Mouse (Mus musculus) lung, postnatal 25 days (tissue): ENCODE results near the gene Nos1ap.

Experiments
- DNase-seq: peaks from one replicate; pipeline ENCODE4 v3.0.0; 2022; ENCODE audit warnings: low spot score

The Nos1ap gene

DNA sequence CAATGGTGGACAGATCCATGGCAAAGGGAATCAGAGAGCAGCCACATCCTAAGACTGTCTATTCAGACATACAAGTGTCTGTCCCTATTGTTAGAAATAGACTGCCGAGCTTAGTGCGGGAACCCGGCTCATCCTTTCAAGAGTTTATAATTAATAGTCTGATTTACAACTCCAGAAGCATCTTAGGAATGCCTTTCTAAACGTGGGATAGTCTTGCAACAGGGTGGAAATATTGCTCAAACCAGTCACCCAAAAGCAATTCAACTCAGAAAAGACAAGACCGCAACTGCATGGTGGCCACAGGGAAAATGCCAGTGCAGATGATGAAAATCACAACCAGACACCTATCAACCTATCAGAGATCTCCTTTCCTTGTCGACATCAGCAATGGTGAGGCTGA is 173.5 kb downstream of the Nos1ap start:
- DNase-seq = no peak

DNA sequence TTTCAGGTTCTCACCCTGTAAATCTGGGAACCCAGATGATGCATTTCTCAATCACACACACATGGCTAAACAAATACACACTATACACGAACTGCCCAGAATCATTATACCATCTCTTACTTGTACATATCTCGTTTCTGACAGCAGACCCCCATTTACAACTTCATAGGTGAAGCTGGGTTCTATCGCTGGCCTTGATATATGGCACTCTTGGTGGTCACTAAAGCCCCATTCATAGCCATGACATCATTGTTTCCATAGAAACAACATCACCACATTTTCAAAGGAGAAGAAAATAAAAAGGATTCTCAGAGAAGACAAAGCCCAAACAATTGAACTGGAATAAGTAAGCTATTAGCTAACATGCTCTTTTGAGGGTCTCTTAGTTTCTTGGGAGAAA is 174.3 kb downstream of the Nos1ap start:
- DNase-seq = no peak

DNA sequence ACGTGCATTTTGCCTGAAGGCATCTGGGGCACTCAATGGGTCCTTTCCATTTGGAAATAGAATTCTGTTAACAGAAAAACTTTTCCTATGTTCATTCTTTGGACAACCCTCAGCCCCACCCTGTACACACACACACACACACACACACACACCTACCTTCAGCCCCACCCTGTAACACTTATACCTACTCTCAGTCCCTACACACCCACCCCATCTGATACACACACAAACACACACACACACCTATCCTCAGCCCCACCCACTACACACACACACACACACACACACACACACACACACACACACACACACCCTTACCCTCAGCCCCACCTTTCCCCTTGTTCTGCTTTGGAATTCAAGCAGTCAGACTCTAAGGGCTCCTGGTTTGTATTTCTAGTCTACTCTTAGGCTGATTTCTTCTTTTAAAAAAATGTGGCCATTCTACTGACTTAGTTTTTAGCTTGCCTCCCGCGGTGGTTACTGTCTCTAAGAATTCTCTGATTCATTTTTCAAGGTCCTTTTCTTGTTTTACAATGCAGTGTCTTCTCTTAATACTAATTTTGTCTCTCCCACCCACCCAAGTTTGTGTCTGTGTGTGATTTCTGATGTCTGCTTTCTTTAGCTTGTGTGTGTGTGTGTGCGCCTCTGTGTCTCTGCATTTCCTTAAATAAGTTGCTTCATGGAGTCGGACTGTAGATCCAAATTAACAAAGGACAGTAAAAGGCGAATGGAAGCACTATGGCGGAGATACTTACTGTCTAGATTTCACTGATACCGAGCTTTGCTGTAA is 179.1 kb downstream of the Nos1ap start:
- DNase-seq = no peak

DNA sequence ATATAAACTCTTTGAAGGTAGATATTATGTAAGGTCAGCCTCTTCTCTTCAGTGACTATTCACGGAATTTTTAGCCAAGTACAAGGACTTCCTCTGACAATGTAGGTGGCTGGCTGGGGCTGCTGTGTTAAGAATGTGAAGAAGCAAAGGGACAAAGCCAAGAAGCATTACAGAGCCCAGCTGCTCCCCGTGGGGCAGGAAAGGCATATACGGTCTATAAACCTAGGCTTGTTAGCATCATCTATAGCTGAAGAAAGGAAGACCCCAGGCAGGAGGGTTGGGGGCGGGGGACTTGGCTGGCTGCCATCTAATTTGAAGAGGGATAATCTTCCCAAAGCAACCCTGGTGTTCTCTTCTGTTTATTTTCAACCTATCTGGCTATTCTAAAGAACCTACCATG is 180.6 kb downstream of the Nos1ap start:
- DNase-seq = no peak

DNA sequence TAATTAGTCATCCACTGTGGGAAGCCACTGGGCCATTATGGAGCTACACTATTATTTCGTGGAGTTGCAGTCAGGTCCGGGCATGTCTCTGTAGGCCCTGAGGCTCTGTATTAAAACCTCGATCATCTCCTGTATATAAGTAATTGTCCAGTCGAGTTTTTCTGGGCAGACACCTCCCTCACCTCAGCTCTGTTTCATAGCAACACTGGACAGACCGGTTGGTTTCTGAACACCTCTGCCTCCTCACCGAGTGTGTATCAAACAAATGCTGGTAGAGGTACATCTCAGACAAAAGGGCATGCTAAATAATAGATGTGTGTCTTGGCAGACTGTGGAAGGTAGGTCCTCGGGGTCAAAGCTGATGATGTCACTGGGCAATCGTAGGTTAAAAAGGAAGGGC is 182.7 kb downstream of the Nos1ap start:
- no peak for DNase-seq

DNA sequence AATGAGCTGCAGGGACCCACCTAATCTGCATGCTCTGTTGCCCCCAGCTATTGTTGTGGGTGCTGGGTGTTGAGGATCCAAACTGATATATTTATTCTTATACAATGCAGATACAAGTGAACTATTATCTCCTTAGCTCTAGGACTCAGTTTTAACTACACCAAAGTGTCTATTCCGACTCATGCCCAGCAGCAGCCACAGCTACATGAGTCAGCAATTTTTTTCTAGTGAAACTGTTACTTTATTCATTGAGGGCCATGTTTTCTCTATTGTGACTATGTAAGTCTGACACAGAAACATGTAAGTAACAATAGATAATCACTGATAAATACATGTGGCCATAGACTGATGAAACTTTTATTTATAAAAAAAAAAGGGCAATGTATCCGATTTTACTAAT is 184.5 kb downstream of the Nos1ap start:
- no peak for DNase-seq

DNA sequence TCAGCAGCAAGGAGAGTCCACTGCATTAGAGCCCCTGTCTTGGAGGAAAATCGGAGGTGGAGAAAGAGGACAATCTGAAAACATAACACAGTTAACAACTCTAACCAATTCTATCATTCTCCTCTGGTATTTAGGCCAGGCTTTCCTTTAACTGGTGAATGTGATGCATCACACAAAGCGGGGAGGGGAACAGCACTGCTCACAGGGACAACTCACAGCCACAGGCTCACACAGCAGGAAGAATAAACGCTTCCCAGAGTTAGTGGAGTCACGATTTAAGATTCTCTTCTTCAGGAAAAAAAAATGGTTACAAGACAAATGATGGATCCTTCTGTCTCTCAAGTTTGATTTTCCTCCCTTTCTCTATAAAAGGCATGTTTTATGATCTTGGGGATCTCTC is 187.0 kb downstream of the Nos1ap start:
- no peak for DNase-seq

DNA sequence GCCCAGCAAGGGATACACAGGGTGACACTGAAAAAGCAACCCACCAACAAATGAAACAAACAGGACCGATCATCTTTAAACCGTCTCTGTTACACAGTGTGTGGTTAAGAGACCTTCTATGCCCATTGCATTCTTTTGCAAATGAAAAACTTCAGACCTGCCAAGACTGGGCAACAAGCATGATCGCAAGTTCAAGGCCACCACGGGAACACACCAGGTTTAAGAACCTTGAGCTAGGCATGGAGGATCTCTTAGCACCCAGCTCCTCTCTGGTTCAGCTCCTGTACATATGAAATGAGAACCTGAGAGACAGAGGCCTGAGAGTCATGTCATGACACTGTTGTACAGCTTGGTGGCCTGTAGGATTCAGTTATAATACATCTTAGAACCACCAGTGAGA is 190.8 kb downstream of the Nos1ap start:
- DNase-seq = no peak

DNA sequence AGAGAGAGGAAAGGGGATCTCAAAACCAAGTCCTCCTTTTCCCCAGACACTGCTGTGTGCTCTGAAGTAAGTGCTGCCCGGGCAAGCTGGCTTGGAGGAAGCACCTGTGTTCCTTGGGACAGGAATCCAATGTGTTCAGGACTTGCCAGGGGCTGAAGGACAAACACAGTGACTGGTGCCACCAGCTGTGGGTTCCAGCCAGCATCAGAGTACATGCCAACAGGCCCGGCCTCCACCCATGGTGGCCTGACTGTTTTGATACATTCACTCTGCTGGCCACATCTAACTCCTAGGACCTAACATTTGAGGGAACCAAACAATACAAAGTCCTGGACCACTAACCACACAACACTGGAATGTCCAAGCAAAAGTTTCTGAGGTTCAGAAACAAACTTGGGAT is 194.6 kb downstream of the Nos1ap start:
- DNase-seq = no peak

DNA sequence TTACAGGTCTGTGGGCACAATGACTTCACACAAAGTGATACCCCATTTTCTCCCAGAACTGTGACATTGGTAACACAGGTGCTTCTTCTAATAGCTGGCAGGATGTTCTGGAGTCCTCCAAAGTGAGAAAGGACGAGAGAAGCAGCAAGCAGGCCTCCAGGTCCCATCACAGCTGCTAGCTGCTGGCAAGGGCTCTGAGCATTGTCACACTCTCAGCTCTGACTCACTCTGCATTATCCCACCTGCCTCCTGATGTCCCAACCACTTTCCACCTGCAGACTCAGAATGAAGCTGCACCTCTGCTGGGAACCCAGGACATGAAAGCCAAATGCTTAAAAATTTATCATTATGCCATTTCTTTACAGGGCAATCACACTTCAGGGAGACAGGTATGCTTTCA is 195.0 kb downstream of the Nos1ap start:
- no peak for DNase-seq

DNA sequence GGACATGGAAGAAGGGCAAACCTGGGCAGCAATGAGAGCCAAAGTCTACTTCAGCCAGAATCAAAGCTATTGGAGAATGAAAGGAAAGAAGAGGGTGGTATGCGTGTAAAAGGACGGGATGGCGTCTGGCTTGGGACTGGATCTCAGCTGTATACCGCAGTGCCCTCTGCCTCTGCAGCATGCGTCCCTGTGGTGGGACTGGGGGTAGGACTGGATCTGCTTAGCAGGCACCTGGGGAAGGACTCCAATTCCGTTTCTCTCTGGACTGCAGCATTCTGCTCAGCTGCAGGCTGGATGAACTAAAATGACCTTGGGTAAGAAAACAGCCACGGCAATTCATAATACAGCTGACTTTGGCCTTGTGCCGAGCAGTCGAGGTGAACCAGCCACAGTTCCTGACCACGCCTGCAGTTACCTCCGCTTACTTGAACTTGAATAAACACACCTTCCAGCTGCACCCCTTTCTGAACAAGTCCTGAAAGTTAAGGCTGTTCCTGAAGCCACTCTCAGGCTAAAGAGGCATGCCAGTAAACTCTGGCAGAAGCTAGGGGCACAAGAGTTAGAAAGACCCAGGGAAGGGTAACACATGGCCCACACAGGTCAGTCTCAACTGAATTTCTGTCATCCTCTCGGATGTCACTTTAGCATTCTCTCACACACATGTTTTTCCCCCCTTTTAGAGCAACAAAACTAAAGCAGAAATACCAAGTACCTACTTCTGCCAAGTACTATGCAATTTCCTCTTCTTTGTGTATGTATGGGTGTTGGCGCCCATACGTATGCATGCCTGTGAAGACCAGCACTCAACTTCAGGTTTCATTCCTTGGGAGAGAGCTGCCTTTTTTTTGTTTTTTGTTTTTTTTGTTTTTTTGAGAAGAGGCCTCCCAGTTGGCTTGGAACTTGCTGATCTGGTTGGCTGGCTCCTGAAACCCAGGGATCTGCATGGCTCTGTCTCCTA is 196.6 kb downstream of the Nos1ap start:
- peak; percentile 82 for DNase-seq

DNA sequence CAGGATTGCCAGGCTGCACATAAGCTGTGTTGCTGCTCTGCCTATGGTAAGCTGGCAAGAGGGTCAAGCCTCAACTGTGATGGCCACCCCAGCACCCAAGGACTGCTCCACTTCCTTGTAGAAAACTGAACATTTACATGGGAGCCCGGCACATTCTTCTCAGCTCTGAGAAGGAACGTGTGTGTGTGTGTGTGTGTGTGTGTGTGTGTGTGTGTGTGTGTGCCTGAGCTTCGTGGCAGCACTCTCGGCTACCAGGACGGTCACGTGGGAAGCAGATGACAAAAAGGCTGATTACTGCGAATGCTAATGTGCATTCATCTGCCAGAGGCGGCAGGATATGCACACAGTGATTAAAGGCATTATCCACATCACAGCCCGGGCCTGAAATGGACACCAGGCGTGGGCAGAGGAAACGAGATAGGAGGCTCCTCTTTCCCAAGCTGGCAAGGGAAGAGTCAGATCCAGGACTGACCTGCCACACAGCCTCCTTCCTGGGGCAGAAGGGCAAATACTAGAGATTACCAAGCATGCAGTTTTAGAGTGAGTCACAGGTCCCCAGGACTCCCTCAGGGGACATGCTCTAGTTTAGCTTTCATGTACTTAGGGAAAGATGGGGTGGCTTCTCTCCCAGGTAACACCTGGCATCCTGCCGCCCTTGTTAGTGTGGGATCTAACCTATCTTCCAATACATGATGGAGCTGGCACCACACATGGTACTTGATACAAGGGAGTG is 202.3 kb downstream of the Nos1ap start:
- no peak for DNase-seq

DNA sequence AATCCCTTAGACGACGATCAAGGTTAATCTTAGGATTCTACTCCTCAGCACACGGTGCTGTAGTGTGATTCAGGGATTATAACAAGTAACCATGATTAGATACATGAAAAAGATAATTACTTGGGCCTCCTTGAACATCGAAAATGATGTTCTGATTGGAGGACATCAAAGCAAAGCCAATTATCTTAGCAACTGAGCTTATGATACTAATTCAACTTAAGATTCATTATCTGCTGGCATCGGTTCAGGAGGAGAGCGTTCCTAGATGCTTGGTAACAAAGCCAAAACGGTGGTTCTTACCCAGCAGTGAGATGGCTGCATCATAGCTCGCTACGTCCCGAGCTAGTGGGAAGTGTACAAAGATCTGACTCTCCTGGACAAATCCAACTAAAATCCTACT is 204.2 kb downstream of the Nos1ap start:
- no peak for DNase-seq

DNA sequence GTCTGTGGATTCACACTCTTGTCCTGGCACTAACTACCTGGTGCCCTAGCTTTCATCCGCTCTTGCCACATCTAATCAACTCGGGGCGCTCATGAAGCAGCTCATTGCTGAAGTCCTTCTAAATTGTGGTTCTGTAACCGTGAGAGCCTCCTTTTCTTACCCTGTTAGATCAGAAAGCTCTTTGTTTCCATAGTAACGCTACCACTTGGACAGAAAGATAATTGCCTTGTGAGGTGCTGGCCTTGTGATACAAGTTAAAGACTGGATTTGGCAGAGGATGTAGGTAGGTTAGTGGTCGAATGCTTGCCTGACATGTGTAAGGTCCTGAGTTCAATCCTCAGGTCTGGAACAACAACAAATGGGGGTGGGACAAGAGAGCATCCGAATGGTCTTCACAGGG is 206.1 kb downstream of the Nos1ap start:
- DNase-seq = no peak

DNA sequence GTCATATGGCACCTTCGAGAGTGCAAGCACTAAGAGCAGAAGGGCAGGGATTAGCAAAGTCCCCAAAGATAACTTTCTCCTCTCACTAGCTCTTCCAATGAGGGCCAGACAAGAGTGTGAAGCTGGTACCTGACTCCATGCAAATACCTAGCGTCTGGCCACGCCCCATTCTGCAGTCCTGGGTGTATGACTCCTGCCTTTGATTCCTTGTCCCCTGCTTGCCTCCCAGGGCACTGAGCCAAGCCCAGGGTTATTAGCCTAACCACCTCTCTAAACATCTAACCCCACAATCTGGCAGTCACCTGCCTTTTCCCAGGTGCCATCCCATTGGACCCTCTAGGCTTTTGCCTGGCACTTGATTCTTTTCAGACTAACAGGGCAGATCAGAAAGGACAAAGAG is 208.2 kb downstream of the Nos1ap start:
- DNase-seq = no peak

DNA sequence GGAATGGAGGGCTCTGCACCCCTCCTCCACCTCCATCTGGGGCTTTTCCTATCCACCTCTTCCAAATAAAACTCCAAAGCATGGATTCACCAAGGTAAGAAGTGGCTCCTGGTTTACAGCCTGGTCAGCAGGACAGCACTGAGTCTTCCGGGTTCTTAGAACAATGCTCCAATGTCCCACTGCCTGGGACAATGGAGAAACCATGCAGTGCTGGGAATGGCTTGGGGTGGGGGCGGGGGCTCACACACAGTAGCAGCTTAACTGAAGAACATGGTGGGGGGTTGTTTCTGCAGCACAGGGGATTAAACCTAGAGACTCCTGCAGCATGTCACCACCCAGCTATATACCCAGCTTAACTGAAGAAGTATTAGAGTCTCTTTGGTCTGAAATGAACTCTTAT is 209.2 kb downstream of the Nos1ap start:
- no peak for DNase-seq

DNA sequence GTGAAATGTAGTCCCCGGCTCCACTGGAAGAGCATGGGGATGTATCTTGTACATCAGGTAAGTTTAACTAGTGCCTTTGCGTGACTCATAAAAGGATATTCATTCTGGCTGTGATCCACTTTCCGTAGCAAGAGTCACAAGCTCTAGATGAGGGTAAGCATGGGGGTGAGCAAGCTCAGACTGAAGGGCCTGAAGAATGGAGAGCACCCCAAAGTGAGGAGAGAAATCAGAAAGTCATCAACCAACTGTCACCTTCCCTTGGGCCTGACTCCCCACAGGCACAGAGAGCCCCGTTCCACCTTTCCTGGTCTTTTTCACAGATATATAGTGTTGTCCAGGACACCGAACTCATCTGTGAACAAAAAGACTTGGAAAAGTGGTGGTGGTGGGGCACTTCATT is 213.9 kb downstream of the Nos1ap start:
- DNase-seq = no peak

DNA sequence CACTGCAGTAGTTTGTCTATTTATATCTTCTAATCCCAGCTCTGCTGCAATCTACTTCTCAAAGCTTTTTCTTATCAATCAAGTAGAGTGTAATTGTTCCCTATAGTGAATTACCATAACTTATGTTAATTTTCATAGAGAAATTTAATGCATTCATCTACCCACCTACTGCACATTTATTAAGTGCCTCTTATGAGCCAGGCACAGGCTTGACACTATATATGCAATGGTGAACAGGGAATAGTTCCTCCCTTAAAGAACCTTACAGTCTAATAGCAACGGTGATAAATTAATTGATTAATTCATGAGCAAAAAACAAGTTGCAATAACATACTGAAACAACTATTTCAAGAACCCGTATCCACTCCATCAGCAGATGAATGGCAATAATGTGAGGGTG is 215.9 kb downstream of the Nos1ap start:
- no peak for DNase-seq

DNA sequence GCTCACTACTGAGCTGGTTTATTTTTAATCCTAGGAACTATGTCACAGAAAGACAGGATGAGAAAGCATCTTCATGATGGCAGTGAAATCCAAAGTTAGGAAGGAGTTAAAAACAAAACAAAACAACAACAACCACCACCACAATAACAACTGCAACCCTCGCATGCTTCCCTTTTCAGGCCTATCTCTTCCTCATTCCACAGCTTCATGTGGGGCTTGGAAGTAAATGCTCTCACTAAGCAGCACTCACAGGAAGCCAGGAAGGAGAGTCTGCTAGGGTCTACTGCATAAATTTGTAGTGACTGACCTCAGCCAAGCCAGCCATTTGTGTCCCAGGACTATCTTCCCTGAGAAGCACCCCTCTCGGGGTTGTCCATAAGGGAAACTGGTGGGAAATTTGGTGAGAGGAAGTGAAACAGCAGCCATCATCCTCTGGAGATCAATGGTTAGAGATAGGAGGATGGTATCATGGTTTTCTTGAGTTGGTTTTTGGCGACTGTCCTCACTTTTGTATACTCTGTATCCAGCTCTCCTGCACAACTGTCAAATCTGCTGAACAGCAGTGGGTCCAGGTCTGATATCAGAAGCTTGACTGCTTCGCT is 218.4 kb downstream of the Nos1ap start:
- DNase-seq = no peak

DNA sequence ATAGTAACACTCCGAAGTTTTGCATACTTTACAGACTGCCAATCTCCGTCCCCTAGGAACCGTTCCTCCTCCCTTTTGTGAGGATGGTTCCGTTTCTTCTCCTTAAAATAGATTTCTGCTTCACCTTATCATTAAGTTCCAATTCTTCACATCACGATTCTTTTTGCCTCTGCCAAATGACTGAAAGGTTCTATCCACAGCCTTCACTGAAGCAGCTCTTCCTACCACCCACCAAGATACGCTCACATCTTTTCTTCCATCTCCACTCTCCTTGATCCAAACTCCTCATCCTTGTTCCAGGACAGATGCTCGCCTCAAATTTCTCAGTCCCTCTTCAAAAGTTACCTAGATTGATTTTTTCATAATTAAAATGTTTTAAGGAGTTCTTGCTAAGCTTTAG is 220.8 kb downstream of the Nos1ap start:
- DNase-seq = no peak

DNA sequence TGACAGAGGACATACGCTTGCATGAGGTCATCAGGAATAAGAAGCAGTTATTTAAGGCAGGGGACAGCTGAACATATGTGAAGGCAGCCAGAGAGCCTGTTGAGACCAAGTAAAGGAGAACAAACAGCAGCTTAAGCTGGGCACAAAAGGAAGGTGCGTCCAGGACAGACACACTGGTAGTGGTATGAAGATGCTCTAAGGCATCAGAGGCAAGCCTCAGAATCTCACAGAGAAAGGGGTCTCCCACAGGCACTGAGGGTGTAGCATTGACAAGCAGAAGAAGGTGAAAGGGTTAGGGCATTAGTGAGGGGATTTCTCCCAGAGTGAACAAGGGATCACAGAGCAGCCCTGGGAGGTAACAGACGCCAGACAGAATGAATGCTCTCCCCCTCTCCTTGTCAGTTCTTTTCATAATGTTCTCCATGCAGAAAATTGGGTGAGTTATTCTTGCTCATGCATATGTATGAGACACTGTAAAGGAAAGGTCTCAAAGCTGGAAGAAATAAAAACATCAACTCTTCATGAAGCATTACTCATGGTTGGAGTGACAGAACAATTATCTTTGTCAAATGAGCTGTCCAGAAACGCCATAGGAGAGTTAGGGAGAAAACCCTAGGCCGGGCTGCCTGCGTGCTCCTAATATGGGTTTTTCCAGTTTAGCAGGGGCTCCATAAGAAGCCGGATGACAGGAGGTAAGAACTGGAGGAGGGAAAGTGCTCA is 222.5 kb downstream of the Nos1ap start:
- DNase-seq = no peak

DNA sequence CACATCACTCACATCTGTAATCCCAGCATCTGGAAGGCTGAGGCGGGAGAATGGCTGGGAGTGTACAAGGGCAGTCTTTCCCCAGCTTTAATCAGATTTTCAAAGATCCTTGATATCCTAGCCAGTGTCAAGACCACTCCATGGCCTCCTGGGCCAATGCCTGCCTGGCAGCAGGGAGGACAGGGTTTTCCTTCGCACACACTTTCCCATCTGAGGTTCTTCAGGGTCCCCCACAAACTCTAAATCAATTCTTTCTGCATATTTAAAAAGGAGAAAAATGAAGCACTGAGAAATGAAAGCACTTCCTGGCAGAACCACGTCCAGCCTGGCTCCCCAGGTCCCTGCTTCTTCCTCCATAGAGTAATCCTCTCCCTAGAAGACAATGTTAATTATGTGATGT is 225.9 kb downstream of the Nos1ap start:
- DNase-seq = no peak
